Mouse (Mus musculus): ENCODE results near the gene Gm20830.
"Not testable (repeated sequence)": the region's sequence is repeated elsewhere in the genome, so short reads cannot be mapped to it uniquely, and the experiment has no call there.

Gene Gm20830

GRCm38 (mm10) chrY:6918182-6918581 is at the start of gene Gm20830:
Gm20830 (minus strand) TSS chrY:6918282.
- DNase-seq (ENCODE audit: low read depth, low spot score), result not testable (repeated sequence)

Measured in 3T3-L1 (cell line).